Mouse (Mus musculus) ES-E14 (cell line): ENCODE measurements around the gene Gm20489. TPM values are rescaled to one million over a fixed set of nuclear protein-coding genes. Genes with fewer than 3 reads are reported as not detected.

Source experiments
- DNase-seq: peaks from one replicate; pipeline ENCODE4 v3.0.0-alpha.2; 2013; ENCODE audit warnings: low read depth, low spot score
- H3K27ac ChIP-seq: 2 replicates; pipeline ENCODE4 v1.5.1; 2012; ENCODE audit warnings: low read depth, mild to moderate bottlenecking, low read length, moderate library complexity, mixed read lengths; ENCODE audit not compliant: poor library complexity, insufficient read depth, severe bottlenecking
- H3K36me3 ChIP-seq: 2 replicates; pipeline ENCODE4 v1.6.1; 2012; ENCODE audit warnings: mild to moderate bottlenecking, low read length, moderate library complexity, mixed read lengths; ENCODE audit not compliant: control insufficient read depth, poor library complexity, insufficient read depth, severe bottlenecking
- H3K4me1 ChIP-seq, 2 experiments: fragments of 150-350 bp in 1 of 2; sonication (generic) in 1 of 2; 2 replicates each; pipeline ENCODE4 v1.6.1; 2012; ENCODE audit warnings: low read length in 2 of 2, mild to moderate bottlenecking in 1 of 2, mixed read lengths in 1 of 2; ENCODE audit not compliant: control insufficient read depth in 2 of 2, insufficient read depth in 2 of 2, poor library complexity in 1 of 2
- H3K4me3 ChIP-seq, 2 experiments: fragments of 150-350 bp in 1 of 2; sonication (generic) in 1 of 2; 2 replicates each; pipeline ENCODE4 v1.5.1; 2012; ENCODE audit warnings: low read length in 2 of 2, low read depth in 1 of 2, mild to moderate bottlenecking in 1 of 2, mixed read lengths in 1 of 2; ENCODE audit not compliant: insufficient read depth in 1 of 2, poor library complexity in 1 of 2, severe bottlenecking in 1 of 2
- H3K9ac ChIP-seq: 2 replicates; pipeline ENCODE4 v1.6.1; 2012; ENCODE audit warnings: low read depth, mild to moderate bottlenecking, low read length, mixed read lengths; ENCODE audit not compliant: poor library complexity, insufficient read depth, severe bottlenecking
- H3K9me3 ChIP-seq: fragments of 150-350 bp; sonication (generic); 2 replicates; pipeline ENCODE4 v1.6.1; 2012; ENCODE audit warnings: low read depth, mild to moderate bottlenecking, low read length; ENCODE audit not compliant: control insufficient read depth, insufficient read depth
- CHD2 ChIP-seq: IDR thresholded peaks from 2 replicates; pipeline ENCODE4 v1.6.1; 2014; ENCODE audit warnings: mild to moderate bottlenecking, low read depth, low read length, inconsistent platforms
- HCFC1 ChIP-seq: IDR thresholded peaks from 2 replicates; pipeline ENCODE4 v1.6.1; 2012; ENCODE audit warnings: low read length, inconsistent platforms, borderline replicate concordance; ENCODE audit not compliant: insufficient read depth
- MAFK ChIP-seq: IDR thresholded peaks from 2 replicates; pipeline ENCODE4 v1.6.1; 2014; ENCODE audit warnings: mild to moderate bottlenecking, low read depth, low read length, inconsistent platforms; ENCODE audit not compliant: insufficient read depth
- ZC3H11A ChIP-seq: IDR thresholded peaks from 2 replicates; pipeline ENCODE4 v1.6.1; 2012; ENCODE audit warnings: low read depth, mild to moderate bottlenecking, inconsistent platforms, low read length, borderline replicate concordance
- ZNF384 ChIP-seq: IDR thresholded peaks from 2 replicates; pipeline ENCODE4 v1.6.1; 2012; ENCODE audit warnings: low read depth, low read length, inconsistent platforms
- in situ Hi-C, 2 experiments: fragments of 600-800 bp; cut with MboI; formaldehyde crosslinking; loops; one replicate each; pipeline ENCODE4 v1.15.1; 2025; ENCODE audit warnings: low sequenced_read_pairs in 2 of 2, inconsistent platforms in 1 of 2; ENCODE audit not compliant: unreplicated experiment in 2 of 2
- total RNA-seq: library from RNA; depleted of rRNA; stranded (reverse); fragments of 300-350 nt; gene quantifications from 2 replicates; pipeline ENCODE4 v1.2.3, GENCODE M21; 2012; rRNA removed

Gm20489 gene
- total RNA-seq, 1 experiment: not detected

DNA sequence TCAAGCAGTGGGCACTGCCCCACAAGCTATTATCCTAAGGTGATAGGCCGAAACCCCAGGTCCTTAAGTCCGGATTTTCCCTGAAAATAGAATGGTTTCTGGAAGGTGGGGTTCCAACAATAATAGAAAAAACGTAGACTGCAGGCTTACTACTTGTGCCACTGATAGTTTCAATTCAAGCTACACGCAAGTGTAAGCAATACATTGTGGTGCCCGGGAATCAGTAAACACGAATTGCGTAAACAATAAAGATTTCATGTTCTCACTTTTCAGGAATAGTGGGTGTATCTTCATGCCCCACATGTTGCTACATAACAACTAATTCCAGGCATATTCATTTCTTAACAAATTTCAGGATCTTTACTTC is 46.0 kb downstream of the Gm20489 start:
- in situ Hi-C loops: no loop called here
- H3K9me3 ChIP-seq: no peaks in the 10 kb centered on the region
- H3K27ac ChIP-seq: no peak overlapping the region
- no peaks in the 10 kb centered on the region for H3K36me3 ChIP-seq
- no peak for DNase-seq
- H3K4me1 ChIP-seq: no peaks in the 10 kb centered on the region
- peak overlapping the region; percentile 33 to 54; a peak in 3 of 4 replicates for H3K4me3 ChIP-seq
- TF ChIP-seq MAFK (no peak), CHD2 (no peak), ZNF384 (no peak), HCFC1 (no peak)
- H3K9ac ChIP-seq: no peak overlapping the region

- DNase-seq: peak; percentile 73
- in situ Hi-C loops: no loop called here
- no peaks in the 10 kb centered on the region for H3K9me3 ChIP-seq
- H3K4me1 ChIP-seq: no peaks in the 10 kb centered on the region
- no peaks in the 10 kb centered on the region for H3K36me3 ChIP-seq
- peak within 1 kb of the TSS; percentile 92 for H3K9ac ChIP-seq
- peak within 1 kb of the TSS; percentile 89 for H3K27ac ChIP-seq
- H3K4me3 ChIP-seq: peak within 1 kb of the TSS; percentile 75 to 92
- TF ChIP-seq ZNF384: no peak
- TF ChIP-seq CHD2: no peak
- TF ChIP-seq MAFK: no peak
- no peak for TF ChIP-seq ZC3H11A
- TF ChIP-seq HCFC1: peak; percentile 81
These were observed 46.7 kb downstream of the Gm20489 start, which contains the start of gene Snx12 for GRCm38 (mm10) chrX:101221834-101222795. Gene Snx12, minus strand, starts transcription at chrX:101222563.

Other genes with a start within 250 kb of the Gm20489 start
- gene Tex11, start 209.4 kb downstream of the Gm20489 start, total RNA-seq: 3.4 and 6.5 TPM in 2 replicates
- 296 and 570 TPM in 2 replicates for gene Slc7a3, start 183.0 kb downstream of the Gm20489 start, total RNA-seq
- 26.3 and 34.8 TPM in 2 replicates for gene Snx12, start 46.5 kb downstream of the Gm20489 start, total RNA-seq
- gene Foxo4, start 14.5 kb downstream of the Gm20489 start, total RNA-seq: 22.5 and 38.9 TPM in 2 replicates
- not detected in 2 replicates for gene Gm614, start 5.0 kb downstream of the Gm20489 start, total RNA-seq
- 2.0 and 2.6 TPM in 2 replicates for gene Il2rg, start 768 bp downstream of the Gm20489 start, total RNA-seq
- gene Med12, start 5.0 kb upstream of the Gm20489 start, total RNA-seq: 26.7 and 27.0 TPM in 2 replicates
- gene Nlgn3, start 30.1 kb upstream of the Gm20489 start, total RNA-seq: 0.13 and 2.0 TPM in 2 replicates
- 6.3 and 16.9 TPM in 2 replicates for gene Gjb1, start 107.4 kb upstream of the Gm20489 start, total RNA-seq
- 53.9 and 62.5 TPM in 2 replicates for gene Zmym3, start 151.8 kb upstream of the Gm20489 start, total RNA-seq
- 259 and 271 TPM in 2 replicates for gene Nono, start 160.3 kb upstream of the Gm20489 start, total RNA-seq
- 2.2 and 2.8 TPM in 2 replicates for gene Itgb1bp2, start 180.1 kb upstream of the Gm20489 start, total RNA-seq